Comparison of ENCODE assay signal across 18 mouse cellular contexts in the genomic region with DNA sequence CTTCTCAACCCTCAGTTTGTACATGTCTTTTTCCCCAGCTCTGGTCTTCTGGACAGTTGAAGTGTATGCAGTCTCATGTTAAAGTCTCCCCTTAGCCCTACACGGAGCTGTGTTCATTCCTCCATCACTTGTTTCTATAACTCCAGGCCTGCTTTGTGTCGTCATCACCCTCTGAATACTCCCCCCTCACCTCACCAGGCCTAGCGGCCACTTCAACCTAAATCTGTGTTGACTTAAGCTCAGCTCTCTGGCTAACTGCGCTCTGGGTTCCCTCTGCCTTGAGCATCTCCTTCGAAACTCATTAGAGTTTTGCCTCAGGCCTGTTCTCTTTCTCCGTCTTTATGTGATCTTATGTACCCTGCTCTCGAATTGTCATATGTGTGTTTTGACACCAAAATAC.
"Had no signal": no experiment of that assay in that cellular context is flagged by ENCODE, and none has a peak within 500 bp of the region (broad histone marks: within the 10 kb centered on the region; RNA-seq: fewer than 3 reads in every experiment).

No protein-coding gene starts in this region.

- H3K9ac ChIP-seq: hindbrain, embryonic 13.5 days; intestine, embryonic 15.5 days; kidney, embryonic 15.5 days; liver, embryonic 15.5 days; midbrain, embryonic 12.5 days; stomach, embryonic 15.5 days had no signal

- H3K4me2 ChIP-seq: hindbrain, embryonic 13.5 days; intestine, embryonic 15.5 days; kidney, embryonic 15.5 days; liver, embryonic 15.5 days; midbrain, embryonic 12.5 days; stomach, embryonic 15.5 days had no signal

- H3K4me3 ChIP-seq: hindbrain, embryonic 13.5 days; intestine, embryonic 15.5 days; kidney, embryonic 15.5 days; left cerebral cortex, adult 2 months; liver, embryonic 15.5 days; megakaryocyte, embryonic 14.5 days; midbrain, embryonic 12.5 days; stomach, embryonic 15.5 days had no signal

- H3K27ac ChIP-seq: hindbrain, embryonic 13.5 days; intestine, embryonic 15.5 days; kidney, embryonic 15.5 days; left cerebral cortex, adult 2 months; midbrain, embryonic 12.5 days; stomach, embryonic 15.5 days had no signal

- H3K27me3 ChIP-seq: hindbrain, embryonic 13.5 days; intestine, embryonic 15.5 days; kidney, embryonic 15.5 days; liver, embryonic 15.5 days; megakaryocyte, embryonic 14.5 days; midbrain, embryonic 12.5 days; stomach, embryonic 15.5 days had no signal

- DNase-seq: kidney, adult 11 months; kidney, adult 8-10 months; kidney, postnatal 10 days; kidney, postnatal 36 days; layer of hippocampus, postnatal 36 days; lung, postnatal 14 days; right cerebral cortex, postnatal 25 days; spleen, adult 18-20 months; thymus, postnatal 25 days had no signal

- H3K4me1 ChIP-seq: hindbrain, embryonic 13.5 days; intestine, embryonic 15.5 days; kidney, embryonic 15.5 days; megakaryocyte, embryonic 14.5 days; stomach, embryonic 15.5 days had no signal

- ATAC-seq: hindbrain, embryonic 16.5 days; intestine, embryonic 15.5 days had no signal

- H3K9me3 ChIP-seq: intestine, embryonic 15.5 days; kidney, embryonic 15.5 days; liver, embryonic 15.5 days; megakaryocyte, embryonic 14.5 days; midbrain, embryonic 12.5 days; stomach, embryonic 15.5 days had no signal
